Mouse (Mus musculus): Measurements from ENCODE around the gene Pet100. TPM values are rescaled to one million over a fixed set of nuclear protein-coding genes. Genes with fewer than 3 reads are reported as not detected.

Pet100 gene
- polyA plus RNA-seq, 1 experiment from 2014 or later, result 119 TPM

DNA sequence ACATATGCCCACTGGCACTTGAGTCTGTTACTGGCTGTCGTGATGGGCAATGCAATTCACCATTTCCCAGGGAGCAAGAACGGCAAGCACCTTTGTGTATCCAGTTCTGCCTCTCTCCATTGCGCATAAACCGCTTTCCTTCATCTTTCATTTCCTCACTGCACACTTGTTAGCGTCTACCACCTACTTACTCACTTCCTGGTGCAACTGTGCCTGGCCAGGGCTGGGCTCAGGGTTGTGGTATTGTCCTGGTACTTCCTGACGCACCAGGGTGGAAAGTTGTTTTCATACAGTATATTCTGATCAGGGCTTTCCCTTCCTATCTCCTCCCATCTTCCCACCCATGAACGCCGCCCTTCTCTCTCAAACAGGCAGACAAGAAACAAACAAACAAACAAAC, 39.5 kb downstream of the Pet100 start:
- no peak overlapping the region for H3K4me2 ChIP-seq (replicated peaks)
- no peaks in the 10 kb centered on the region for H3K27me3 ChIP-seq
- 89% methylated on average over 8 of the region's 8 CpGs for WGBS
- H3K4me1 ChIP-seq (replicated peaks), result peaks cover 9% of the 10 kb centered on the region
- no peak overlapping the region for H3K9ac ChIP-seq (replicated peaks)
- no peaks in the 10 kb centered on the region for H3K9me3 ChIP-seq
- H3K27ac ChIP-seq, result no peak overlapping the region
- ATAC-seq, result no peak
- no peak overlapping the region for H3K4me3 ChIP-seq (replicated peaks)
- H3K36me3 ChIP-seq, result no peaks in the 10 kb centered on the region

DNA sequence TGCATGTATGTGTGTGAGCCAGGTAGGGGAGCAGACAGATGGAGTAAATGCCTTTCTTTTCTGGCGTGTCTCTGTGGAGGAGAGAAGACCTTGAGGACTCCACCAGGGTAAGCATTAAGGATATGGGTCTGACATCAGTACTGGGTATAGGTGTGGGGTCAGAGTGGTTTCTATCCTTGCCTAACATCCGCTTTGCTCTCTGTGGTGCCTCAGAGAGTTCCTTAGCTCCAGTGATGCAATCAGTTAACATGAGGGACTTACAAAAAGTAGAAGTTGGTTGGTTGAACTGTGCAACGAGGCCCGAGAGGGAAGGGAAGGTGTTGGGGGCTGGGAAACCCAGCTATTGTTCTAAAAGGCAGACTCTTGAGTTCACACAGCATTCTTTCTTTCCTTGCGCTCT, 43.1 kb downstream of the Pet100 start:
- Histone ChIP-seq H3K4me3 (replicated peaks) (no peak overlapping the region), H3K9ac (replicated peaks) (no peak overlapping the region), H3K9me3 (no peaks in the 10 kb centered on the region), H3K27me3 (no peaks in the 10 kb centered on the region), H3K27ac (no peak overlapping the region), H3K4me1 (replicated peaks) (no peaks in the 10 kb centered on the region), H3K36me3 (no peaks in the 10 kb centered on the region), H3K4me2 (replicated peaks) (no peak overlapping the region)
- no peak for ATAC-seq
- 70% methylated on average over 5 of the region's 5 CpGs for WGBS

DNA sequence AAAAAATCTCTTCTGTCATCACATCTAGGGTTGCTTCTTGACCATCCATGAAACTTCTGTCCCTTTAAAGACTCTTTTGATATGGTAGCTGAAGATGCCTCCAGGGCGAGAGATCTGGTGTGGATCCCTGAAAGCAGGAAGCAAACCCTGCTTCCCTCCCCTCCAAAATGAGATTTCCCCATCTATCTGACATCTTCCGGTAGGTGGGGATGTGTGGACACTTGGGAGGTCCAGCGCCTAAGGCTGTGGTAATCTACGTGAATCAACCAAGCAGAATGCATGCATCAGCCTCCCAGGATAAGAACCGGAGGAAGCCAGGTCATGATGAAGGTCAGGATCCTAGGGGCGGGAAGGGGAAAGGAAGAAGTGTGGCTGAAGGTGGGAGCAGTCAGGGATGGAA, 44.2 kb downstream of the Pet100 start, which contains the start of gene Mcemp1:
Gene Mcemp1, plus strand, starts transcription at position 248 of the 400 bp plus-strand sequence.
- ATAC-seq, result no peak
- no peaks in the 10 kb centered on the region for H3K9me3 ChIP-seq
- H3K4me2 ChIP-seq (replicated peaks), result no peak within 1 kb of the TSS
- 78% methylated on average over 6 of the region's 6 CpGs for WGBS
- no peaks in the 10 kb centered on the region for H3K36me3 ChIP-seq
- no peak within 1 kb of the TSS for H3K9ac ChIP-seq (replicated peaks)
- no peak within 1 kb of the TSS for H3K4me3 ChIP-seq (replicated peaks)
- no peaks in the 10 kb centered on the region for H3K27me3 ChIP-seq
- H3K4me1 ChIP-seq (replicated peaks), result no peaks in the 10 kb centered on the region
- H3K27ac ChIP-seq, result no peak within 1 kb of the TSS

DNA sequence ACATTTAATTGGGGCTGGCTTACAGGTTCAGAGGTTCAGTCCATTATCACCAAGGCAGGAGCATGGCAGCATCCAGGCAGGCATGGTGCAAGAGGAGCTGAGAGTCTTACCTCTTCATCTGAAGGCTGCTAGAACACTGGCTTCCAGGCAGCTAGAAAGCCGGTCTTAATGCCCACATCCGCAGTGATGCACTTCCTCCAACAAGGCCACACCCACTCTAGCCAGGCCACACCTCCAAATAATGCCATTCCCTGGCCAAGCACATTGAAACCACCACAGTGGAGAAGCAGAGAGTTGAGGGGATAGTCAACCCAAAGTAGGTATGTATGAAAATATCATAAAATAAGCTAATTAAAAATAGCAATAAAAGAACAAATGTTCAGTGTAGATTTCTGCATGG, 49.0 kb downstream of the Pet100 start:
- no peaks in the 10 kb centered on the region for H3K27me3 ChIP-seq
- no peak overlapping the region for H3K9ac ChIP-seq (replicated peaks)
- H3K27ac ChIP-seq, result no peak overlapping the region
- WGBS, result 87% methylated on average over 2 of the region's 2 CpGs
- H3K4me2 ChIP-seq (replicated peaks), result no peak overlapping the region
- no peaks in the 10 kb centered on the region for H3K36me3 ChIP-seq
- no peak for ATAC-seq
- H3K4me1 ChIP-seq (replicated peaks), result no peaks in the 10 kb centered on the region; the same call in 1 of the 2 replicates
- no peaks in the 10 kb centered on the region for H3K9me3 ChIP-seq
- H3K4me3 ChIP-seq (replicated peaks), result no peak overlapping the region

GRCm38 (mm10) chr8:3671980-3672491, 50.7 kb downstream of the Pet100 start, which contains the start of gene Fcor:
Fcor (minus strand) TSS chr8:3672362.
- peaks cover 5% of the 10 kb centered on the region for H3K4me1 ChIP-seq (replicated peaks)
- H3K9ac ChIP-seq (replicated peaks), result peak within 1 kb of the TSS; percentile 55
- H3K27me3 ChIP-seq, result no peaks in the 10 kb centered on the region
- H3K9me3 ChIP-seq, result no peaks in the 10 kb centered on the region
- ATAC-seq, result peak; percentile 88
- peak within 1 kb of the TSS; percentile 70 for H3K27ac ChIP-seq
- H3K4me2 ChIP-seq (replicated peaks), result peak within 1 kb of the TSS; percentile 53
- no peaks in the 10 kb centered on the region for H3K36me3 ChIP-seq
- under 1% methylated on average over 23 of the region's 23 CpGs for WGBS
- H3K4me3 ChIP-seq (replicated peaks), result peak within 1 kb of the TSS; percentile 47

DNA sequence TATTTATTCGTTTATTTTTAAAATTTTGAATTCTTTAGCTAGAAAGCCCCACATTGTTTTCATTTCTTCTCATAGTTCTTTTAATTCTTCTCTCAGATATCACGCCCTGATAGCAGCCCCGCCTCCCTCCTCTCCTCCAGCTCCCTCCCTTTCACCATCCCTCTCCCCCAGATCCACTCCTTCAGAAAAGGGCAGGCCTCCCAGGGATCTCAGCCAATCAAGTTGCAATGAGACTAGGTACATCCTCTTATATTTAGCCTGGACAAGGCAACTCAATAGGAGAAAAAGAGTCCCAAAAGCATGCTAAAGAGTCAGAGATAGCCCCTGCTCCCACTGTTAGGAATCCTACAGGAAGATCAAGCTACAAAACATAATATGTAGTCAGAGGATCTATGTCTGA, 53.3 kb downstream of the Pet100 start:
- no peak overlapping the region for H3K4me2 ChIP-seq (replicated peaks)
- H3K27ac ChIP-seq, result no peak overlapping the region
- no peaks in the 10 kb centered on the region for H3K27me3 ChIP-seq
- no peak overlapping the region for H3K4me3 ChIP-seq (replicated peaks)
- no peak overlapping the region for H3K9ac ChIP-seq (replicated peaks)
- no peak for ATAC-seq
- H3K4me1 ChIP-seq (replicated peaks), result peaks cover 20% of the 10 kb centered on the region
- 54% methylated on average over 3 of the region's 3 CpGs for WGBS
- H3K9me3 ChIP-seq, result no peaks in the 10 kb centered on the region
- H3K36me3 ChIP-seq, result peaks cover 10% of the 10 kb centered on the region

Other genes starting within 250 kb of the Pet100 start
- 10.4 and 12.5 TPM in 2 replicates for gene Arhgef18, start 228.5 kb upstream of the Pet100 start, polyA plus RNA-seq (2015; fragmentation: Nextera tagmentation; extraction: Ambion mirVana)
- 4.4 and 5.3 TPM in 2 replicates for gene Pex11g, start 153.9 kb upstream of the Pet100 start, polyA plus RNA-seq (2015; fragmentation: Nextera tagmentation; extraction: Ambion mirVana)
- gene Tex45, start 150.7 kb upstream of the Pet100 start, polyA plus RNA-seq (2015; fragmentation: Nextera tagmentation; extraction: Ambion mirVana), result 0.17 and 0.23 TPM in 2 replicates
- gene Zfp358, start 128.4 kb upstream of the Pet100 start, polyA plus RNA-seq (2015; fragmentation: Nextera tagmentation; extraction: Ambion mirVana), result 85.1 and 90.0 TPM in 2 replicates
- 93.4 and 99.6 TPM in 2 replicates for gene Mcoln1, start 121.1 kb upstream of the Pet100 start, polyA plus RNA-seq (2015; fragmentation: Nextera tagmentation; extraction: Ambion mirVana)
- 33.0 and 34.1 TPM in 2 replicates for gene Pnpla6, start 106.2 kb upstream of the Pet100 start, polyA plus RNA-seq (2015; fragmentation: Nextera tagmentation; extraction: Ambion mirVana)
- gene C330021F23Rik, start 53.6 kb upstream of the Pet100 start, polyA plus RNA-seq (2015; fragmentation: Nextera tagmentation; extraction: Ambion mirVana), result 1.1 and 1.3 TPM in 2 replicates
- 30.4 and 35.6 TPM in 2 replicates for gene Camsap3, start 34.3 kb upstream of the Pet100 start, polyA plus RNA-seq (2015; fragmentation: Nextera tagmentation; extraction: Ambion mirVana)
- gene Xab2, start 232 bp upstream of the Pet100 start, polyA plus RNA-seq (2015; fragmentation: Nextera tagmentation; extraction: Ambion mirVana), result 58.6 and 63.2 TPM in 2 replicates
- gene Pcp2, start 4.0 kb downstream of the Pet100 start, polyA plus RNA-seq (2015; fragmentation: Nextera tagmentation; extraction: Ambion mirVana), result 0.50 and 0.55 TPM in 2 replicates
- 28.8 and 31.3 TPM in 2 replicates for gene Stxbp2, start 9.4 kb downstream of the Pet100 start, polyA plus RNA-seq (2015; fragmentation: Nextera tagmentation; extraction: Ambion mirVana)
- gene Retn, start 34.2 kb downstream of the Pet100 start, polyA plus RNA-seq (2015; fragmentation: Nextera tagmentation; extraction: Ambion mirVana), result 0.24 and 0.48 TPM in 2 replicates
- 0.40 TPM in 1 of 2 replicates, not detected in the other for gene Mcemp1, start 44.2 kb downstream of the Pet100 start, polyA plus RNA-seq (2015; fragmentation: Nextera tagmentation; extraction: Ambion mirVana)
- gene Fcor, start 50.8 kb downstream of the Pet100 start, polyA plus RNA-seq (2015; fragmentation: Nextera tagmentation; extraction: Ambion mirVana), result 9.6 and 12.4 TPM in 2 replicates
- gene Trappc5, start 54.8 kb downstream of the Pet100 start, polyA plus RNA-seq (2015; fragmentation: Nextera tagmentation; extraction: Ambion mirVana), result 58.6 and 60.2 TPM in 2 replicates
- gene Fcer2a, start 72.6 kb downstream of the Pet100 start, polyA plus RNA-seq (2015; fragmentation: Nextera tagmentation; extraction: Ambion mirVana), result 0.23 and 0.61 TPM in 2 replicates
- gene Clec4g, start 99.1 kb downstream of the Pet100 start, polyA plus RNA-seq (2015; fragmentation: Nextera tagmentation; extraction: Ambion mirVana), result not detected in 2 replicates
- not detected in 2 replicates for gene Cd209a, start 127.4 kb downstream of the Pet100 start, polyA plus RNA-seq (2015; fragmentation: Nextera tagmentation; extraction: Ambion mirVana)
- gene Cd209e, start 232.8 kb downstream of the Pet100 start, polyA plus RNA-seq (2015; fragmentation: Nextera tagmentation; extraction: Ambion mirVana), result not detected in 2 replicates

Measured in midbrain, embryonic 13.5 days (tissue).